Mouse (Mus musculus): ENCODE data around the gene Ears2. TPM values are rescaled to one million over a fixed set of nuclear protein-coding genes. Genes with fewer than 3 reads are reported as not detected.

Gene Ears2
- polyA plus RNA-seq (2015; fragmentation: Nextera tagmentation; extraction: Ambion mirVana): 5.1 and 5.8 TPM in 2 replicates

DNA sequence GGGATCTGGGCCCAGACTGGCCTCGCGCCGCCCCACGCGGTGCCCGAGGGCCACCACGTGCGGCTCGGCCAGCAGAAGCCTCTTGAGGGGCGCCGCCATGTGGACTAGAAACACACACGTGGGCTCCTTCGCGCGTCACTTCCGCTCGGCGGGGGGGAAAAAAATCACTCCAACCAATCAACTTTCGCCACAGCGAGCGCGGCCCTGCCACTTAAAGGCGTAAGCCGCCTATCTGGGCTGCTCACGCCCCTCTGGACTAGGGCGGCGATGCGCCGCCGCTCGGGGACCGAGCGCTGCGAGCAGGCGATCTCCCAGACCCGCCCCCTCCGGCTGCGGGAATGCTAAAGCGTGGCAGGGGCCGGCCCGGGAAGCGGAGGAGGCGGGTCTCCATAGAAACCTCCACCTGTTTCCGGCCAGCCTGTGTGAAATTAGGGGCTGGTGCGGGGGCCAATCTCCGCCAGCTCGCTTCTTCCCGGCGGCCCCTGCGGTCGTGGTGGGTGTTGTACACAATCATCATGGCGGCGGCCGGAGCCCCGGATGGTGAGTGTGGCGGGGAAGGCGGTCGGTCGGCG, at the start of gene Ears2, which contains the start of gene Ubfd1:
TSS of gene Ears2 (minus strand) at position 319 of the 572 bp plus-strand sequence.
TSS of gene Ubfd1 (plus strand) at position 231 of the 572 bp plus-strand sequence.

DNA sequence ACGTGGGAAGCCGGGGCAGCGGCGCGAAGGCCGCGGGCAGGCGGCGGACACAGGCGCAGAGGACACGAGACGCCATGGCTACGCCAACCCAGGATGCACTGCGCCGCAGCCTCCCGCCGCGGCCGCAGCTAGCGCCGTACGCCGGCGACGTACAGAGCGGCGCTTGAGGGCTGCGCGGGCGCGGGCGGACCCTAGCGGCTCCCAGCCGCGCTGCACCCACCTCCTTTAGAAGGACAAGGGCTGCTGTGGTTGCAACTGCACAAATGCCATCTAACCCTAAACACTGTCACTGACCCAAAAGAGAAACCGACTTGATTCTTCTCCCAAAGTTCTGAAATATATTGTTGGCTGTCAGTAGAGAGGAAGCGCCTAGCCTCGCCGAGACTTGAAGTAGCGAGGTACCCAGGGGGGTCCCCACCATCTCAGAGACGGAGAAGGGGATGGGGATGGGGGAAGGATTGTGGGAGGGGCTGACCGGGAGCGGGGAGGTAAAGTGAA, 34.7 kb upstream of the Ears2 start, which contains the start of gene Ndufab1:
TSS of gene Ndufab1 (minus strand) at position 140 of the 498 bp plus-strand sequence.

DNA sequence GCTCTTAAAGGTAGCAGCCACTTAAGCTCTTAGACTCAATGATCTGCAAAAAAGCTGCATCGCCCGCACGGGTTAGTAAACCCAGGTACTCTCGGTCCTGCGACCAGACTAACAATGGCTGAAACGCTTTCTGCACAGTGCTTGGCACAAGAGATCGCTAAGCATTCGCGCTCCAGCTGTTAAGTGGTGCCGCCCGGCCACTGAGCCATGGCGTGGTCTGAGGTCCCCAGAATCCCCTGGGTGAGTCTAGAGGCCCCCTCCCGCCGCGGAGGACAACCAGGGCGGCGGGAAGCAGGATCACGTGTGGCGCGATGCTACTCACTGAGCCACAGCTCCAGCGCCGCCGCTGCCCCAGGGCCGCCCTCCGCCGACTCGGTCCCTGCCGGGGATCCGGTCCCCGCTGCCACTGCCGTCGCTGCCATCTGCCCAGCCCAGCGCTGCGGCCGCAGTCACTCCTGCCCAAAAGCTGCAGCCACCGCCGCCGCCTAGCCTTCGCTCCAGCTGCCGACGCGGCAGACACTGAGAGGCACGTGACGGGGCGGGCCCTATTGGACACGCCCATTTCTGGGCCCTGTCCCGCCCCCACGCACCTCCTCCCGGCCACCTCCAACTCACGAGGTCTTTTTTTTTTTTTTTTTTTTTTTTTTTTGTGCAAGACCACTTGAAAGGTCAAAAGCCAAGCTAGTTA, 46.3 kb downstream of the Ears2 start, which contains the start of gene Gga2:
TSS of gene Gga2 (minus strand) at position 556 of the 688 bp plus-strand sequence.

Other genes with a start within 250 kb of the Ears2 start
- gene Scnn1b, start 202.2 kb downstream of the Ears2 start, polyA plus RNA-seq (2015; fragmentation: Nextera tagmentation; extraction: Ambion mirVana): not detected in 2 replicates
- 10.3 and 12.1 TPM in 2 replicates for gene Cog7, start 85.6 kb downstream of the Ears2 start, polyA plus RNA-seq (2015; fragmentation: Nextera tagmentation; extraction: Ambion mirVana)
- gene Gga2, start 46.0 kb downstream of the Ears2 start, polyA plus RNA-seq (2015; fragmentation: Nextera tagmentation; extraction: Ambion mirVana): 28.3 and 31.9 TPM in 2 replicates
- gene Ubfd1, start 88 bp downstream of the Ears2 start, polyA plus RNA-seq (2015; fragmentation: Nextera tagmentation; extraction: Ambion mirVana): 14.5 and 18.5 TPM in 2 replicates
- gene Ndufab1, start 34.6 kb upstream of the Ears2 start, polyA plus RNA-seq (2015; fragmentation: Nextera tagmentation; extraction: Ambion mirVana): 427 and 451 TPM in 2 replicates
- 17.4 and 17.5 TPM in 2 replicates for gene Palb2, start 65.7 kb upstream of the Ears2 start, polyA plus RNA-seq (2015; fragmentation: Nextera tagmentation; extraction: Ambion mirVana)
- 53.7 and 62.2 TPM in 2 replicates for gene Dctn5, start 65.8 kb upstream of the Ears2 start, polyA plus RNA-seq (2015; fragmentation: Nextera tagmentation; extraction: Ambion mirVana)
- gene Plk1, start 92.2 kb upstream of the Ears2 start, polyA plus RNA-seq (2015; fragmentation: Nextera tagmentation; extraction: Ambion mirVana): 103 and 112 TPM in 2 replicates
- 0.05 TPM in 1 of 2 replicates, not detected in the other for gene Ern2, start 118.9 kb upstream of the Ears2 start, polyA plus RNA-seq (2015; fragmentation: Nextera tagmentation; extraction: Ambion mirVana)
- 2.3 and 3.2 TPM in 2 replicates for gene Chp2, start 152.2 kb upstream of the Ears2 start, polyA plus RNA-seq (2015; fragmentation: Nextera tagmentation; extraction: Ambion mirVana)
- gene Prkcb, start 221.5 kb upstream of the Ears2 start, polyA plus RNA-seq (2015; fragmentation: Nextera tagmentation; extraction: Ambion mirVana): 19.9 and 30.5 TPM in 2 replicates